Mouse (Mus musculus): Measurements from ENCODE around the gene Sephs2. TPM values are rescaled to one million over a fixed set of nuclear protein-coding genes. Genes with fewer than 3 reads are reported as not detected.

The Sephs2 gene
- polyA plus RNA-seq, 1 experiment from 2014 or later = 65.2 TPM

GRCm38 (mm10) chr7:127287940-127288339 is 14.1 kb upstream of the Sephs2 start:
- Histone ChIP-seq H3K36me3 (no peaks in the 10 kb centered on the region), H3K4me3 (no peak overlapping the region), H3K4me1 (no peaks in the 10 kb centered on the region), H3K9ac (no peak overlapping the region), H3K27me3 (replicated peaks) (no peaks in the 10 kb centered on the region), H3K4me2 (replicated peaks) (no peak overlapping the region), H3K27ac (no peak overlapping the region), H3K9me3 (peaks cover 10% of the 10 kb centered on the region)
- 77% methylated on average over 1 of the region's 1 CpGs for WGBS
- no peak for ATAC-seq (ENCODE audit: low FRiP score, low read depth)

DNA sequence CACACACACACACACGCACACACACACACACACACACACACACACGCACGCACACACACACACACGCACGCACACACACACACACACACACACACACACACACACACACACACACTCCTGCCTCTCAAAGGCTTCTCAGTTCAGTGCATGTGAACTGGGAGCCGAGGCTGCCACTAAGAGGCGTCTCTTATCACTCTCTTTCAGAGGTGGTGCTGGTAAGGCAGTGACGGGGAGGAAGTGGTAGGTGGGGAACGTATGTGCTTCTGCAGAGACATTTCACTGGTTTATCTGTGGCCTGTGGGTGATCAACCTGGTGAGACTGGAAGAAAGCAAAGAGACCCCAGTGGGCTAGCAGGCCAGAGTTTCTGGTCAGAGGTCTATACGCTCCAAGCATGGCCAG is 11.3 kb upstream of the Sephs2 start:
- no peak overlapping the region for H3K9ac ChIP-seq
- WGBS = 68% methylated on average over 10 of the region's 10 CpGs
- H3K4me1 ChIP-seq = no peaks in the 10 kb centered on the region
- no peak for ATAC-seq (ENCODE audit: low FRiP score, low read depth)
- no peaks in the 10 kb centered on the region for H3K27me3 ChIP-seq (replicated peaks)
- H3K4me2 ChIP-seq (replicated peaks) = no peak overlapping the region
- H3K9me3 ChIP-seq = peaks cover 10% of the 10 kb centered on the region
- no peaks in the 10 kb centered on the region for H3K36me3 ChIP-seq
- no peak overlapping the region for H3K4me3 ChIP-seq
- H3K27ac ChIP-seq = no peak overlapping the region

DNA sequence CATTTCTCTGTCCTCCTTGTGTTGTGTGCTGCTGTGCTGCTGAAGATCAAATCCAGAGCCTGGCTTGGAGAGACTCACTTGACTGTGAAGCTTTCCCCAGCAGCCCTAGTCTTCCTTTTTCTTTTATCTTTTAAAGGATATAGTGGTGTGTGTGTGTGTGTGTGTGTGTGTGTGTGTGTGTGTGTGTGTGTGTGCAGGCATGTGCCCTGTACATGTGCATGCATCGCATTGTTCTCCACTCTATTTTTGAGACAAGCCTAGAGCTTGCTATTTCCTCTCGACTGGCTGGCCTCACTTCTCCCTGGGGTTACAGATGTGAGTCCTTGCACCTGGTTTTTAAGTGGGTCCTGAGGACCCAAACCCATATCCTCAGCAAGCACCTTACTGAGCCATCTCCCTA is 8.3 kb upstream of the Sephs2 start:
- no peak for ATAC-seq (ENCODE audit: low FRiP score, low read depth)
- H3K9ac ChIP-seq = no peak overlapping the region
- no peak overlapping the region for H3K4me2 ChIP-seq (replicated peaks)
- no peaks in the 10 kb centered on the region for H3K36me3 ChIP-seq
- no peaks in the 10 kb centered on the region for H3K27me3 ChIP-seq (replicated peaks)
- no peaks in the 10 kb centered on the region for H3K4me1 ChIP-seq
- no peaks in the 10 kb centered on the region for H3K9me3 ChIP-seq
- H3K27ac ChIP-seq = no peak overlapping the region
- H3K4me3 ChIP-seq = no peak overlapping the region
- 92% methylated on average over 2 of the region's 2 CpGs for WGBS

DNA sequence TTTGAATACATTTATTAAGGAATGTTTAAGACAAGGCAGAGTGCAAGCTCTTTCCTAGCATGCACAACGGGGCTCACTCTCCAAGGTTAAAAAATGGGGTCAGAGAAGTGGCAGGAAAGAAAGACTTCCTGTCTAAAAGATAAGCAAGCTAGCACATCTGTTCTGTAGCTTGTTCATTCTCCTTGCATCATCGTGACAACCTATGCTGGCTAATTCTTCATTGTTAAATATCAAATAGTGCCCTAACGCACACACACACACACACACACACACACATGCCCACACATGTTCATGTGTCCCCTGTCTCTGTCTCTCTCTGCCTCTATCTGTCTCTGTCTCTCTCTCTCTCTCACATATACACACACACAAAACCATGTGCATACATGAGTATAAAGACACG is 7.3 kb upstream of the Sephs2 start:
- Histone ChIP-seq H3K4me1 (no peaks in the 10 kb centered on the region), H3K36me3 (no peaks in the 10 kb centered on the region), H3K4me3 (no peak overlapping the region), H3K27ac (no peak overlapping the region), H3K9me3 (no peaks in the 10 kb centered on the region), H3K27me3 (replicated peaks) (no peaks in the 10 kb centered on the region), H3K4me2 (replicated peaks) (no peak overlapping the region), H3K9ac (no peak overlapping the region)
- WGBS = 79% methylated on average over 4 of the region's 4 CpGs
- ATAC-seq (ENCODE audit: low FRiP score, low read depth) = no peak

DNA sequence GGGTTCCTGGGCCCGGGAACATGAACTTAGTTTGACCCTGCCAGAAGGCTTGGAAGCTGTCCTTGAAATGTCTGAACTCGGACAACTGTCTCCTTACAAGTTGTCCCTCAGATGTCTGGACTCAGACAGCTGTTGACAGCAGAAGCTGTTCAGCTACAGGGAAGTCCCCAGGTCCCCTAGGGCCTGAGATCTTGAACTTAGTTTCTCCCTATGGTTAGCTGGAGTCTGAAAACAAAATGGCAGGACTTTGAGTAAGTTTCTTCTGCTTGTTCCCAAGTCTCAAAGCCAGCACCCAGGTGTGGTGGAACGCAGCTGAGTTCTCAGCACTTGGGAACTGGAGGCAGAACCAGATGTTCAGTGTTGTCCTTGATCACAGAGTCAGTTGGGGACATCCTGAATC is 6.2 kb upstream of the Sephs2 start:
- ATAC-seq (ENCODE audit: low FRiP score, low read depth) = no peak
- Histone ChIP-seq H3K4me2 (replicated peaks) (no peak overlapping the region), H3K27me3 (replicated peaks) (no peaks in the 10 kb centered on the region), H3K27ac (no peak overlapping the region), H3K9me3 (no peaks in the 10 kb centered on the region), H3K4me3 (no peak overlapping the region), H3K36me3 (no peaks in the 10 kb centered on the region), H3K4me1 (no peaks in the 10 kb centered on the region), H3K9ac (no peak overlapping the region)
- 71% methylated on average over 3 of the region's 3 CpGs for WGBS

DNA sequence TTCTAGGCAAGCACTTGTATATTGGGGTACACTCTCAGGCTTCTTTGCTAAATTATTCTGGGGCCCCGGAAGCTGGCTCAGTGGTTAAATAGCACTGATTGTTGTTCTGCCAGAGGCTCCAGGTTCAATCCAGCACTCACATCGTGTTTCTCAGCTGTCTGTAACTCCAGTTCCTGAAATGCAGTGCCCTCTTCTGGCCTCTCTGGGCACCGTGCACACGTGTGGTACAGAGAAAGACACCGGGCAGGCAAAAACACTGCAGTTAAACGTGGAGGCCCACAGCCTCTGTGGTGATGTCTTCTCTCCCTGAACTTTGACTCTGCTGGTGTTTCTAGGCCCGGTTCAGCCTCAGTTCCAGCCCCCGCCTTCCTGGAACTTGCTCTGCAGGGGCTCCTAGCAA is 4.5 kb upstream of the Sephs2 start:
- Histone ChIP-seq H3K4me1 (peaks cover 6% of the 10 kb centered on the region), H3K36me3 (no peaks in the 10 kb centered on the region), H3K27ac (no peak overlapping the region), H3K27me3 (replicated peaks) (no peaks in the 10 kb centered on the region), H3K4me2 (replicated peaks) (no peak overlapping the region), H3K9ac (no peak overlapping the region), H3K4me3 (no peak overlapping the region), H3K9me3 (no peaks in the 10 kb centered on the region)
- ATAC-seq (ENCODE audit: low FRiP score, low read depth) = no peak
- 30% methylated on average over 8 of the region's 8 CpGs for WGBS

GRCm38 (mm10) chr7:127276519-127276961 is 2.7 kb upstream of the Sephs2 start:
- Histone ChIP-seq H3K4me1 (peaks cover 17% of the 10 kb centered on the region), H3K27ac (no peak overlapping the region), H3K27me3 (replicated peaks) (no peaks in the 10 kb centered on the region), H3K4me3 (no peak overlapping the region), H3K4me2 (replicated peaks) (no peak overlapping the region), H3K9me3 (no peaks in the 10 kb centered on the region), H3K9ac (no peak overlapping the region), H3K36me3 (peaks cover 1% of the 10 kb centered on the region; the same call in 1 of the 2 replicates)
- ATAC-seq (ENCODE audit: low FRiP score, low read depth) = no peak
- WGBS = 60% methylated on average over 5 of the region's 5 CpGs

DNA sequence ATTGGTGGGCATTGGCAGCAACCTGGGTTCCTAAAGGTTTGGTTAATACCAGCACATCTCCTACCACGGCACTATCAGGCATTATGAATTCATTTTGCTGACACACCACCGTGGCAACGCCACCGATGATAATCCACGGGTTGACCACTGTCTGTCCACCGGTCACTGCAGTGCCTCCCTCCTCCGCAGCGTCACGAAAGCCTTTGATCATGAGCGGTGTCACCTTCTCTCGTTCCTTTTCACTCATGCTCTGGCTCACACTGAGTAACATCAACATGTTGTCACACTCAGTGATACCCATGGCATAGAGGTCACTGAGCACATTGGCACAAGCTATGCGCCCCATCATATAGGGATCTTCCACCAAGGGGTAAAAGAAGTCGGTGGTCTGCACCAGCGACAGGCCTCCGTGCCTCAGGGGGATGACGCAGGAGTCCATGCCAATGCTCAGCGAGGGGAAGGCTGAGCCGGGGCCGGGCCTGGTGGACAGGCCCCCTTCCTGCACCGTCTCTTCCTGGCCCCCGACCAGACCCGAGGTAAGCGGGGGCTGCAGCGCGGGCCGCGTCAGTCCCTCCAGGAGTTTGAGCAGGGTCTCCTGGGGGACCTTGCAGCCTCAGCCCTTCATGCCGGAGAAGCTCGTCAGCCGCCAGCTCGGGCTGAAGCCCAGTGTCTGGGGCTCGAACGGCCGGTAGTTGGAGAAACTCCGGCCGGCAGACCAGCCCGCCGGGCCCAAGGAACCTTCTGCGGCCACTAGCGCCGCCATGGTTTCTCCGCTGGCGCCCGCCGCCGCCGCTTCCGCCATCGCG is 534 bp downstream of the Sephs2 start:
- 16% methylated on average over 50 of the region's 50 CpGs for WGBS
- H3K27me3 ChIP-seq (replicated peaks) = no peaks in the 10 kb centered on the region
- H3K4me1 ChIP-seq = peaks cover 17% of the 10 kb centered on the region
- peak; percentile 83 for ATAC-seq (ENCODE audit: low FRiP score, low read depth)
- H3K4me3 ChIP-seq = peak overlapping the region; percentile 71
- H3K4me2 ChIP-seq (replicated peaks) = peak overlapping the region; percentile 88
- H3K9me3 ChIP-seq = no peaks in the 10 kb centered on the region; the same call in 1 of the 2 replicates
- peak overlapping the region; percentile 54 for H3K27ac ChIP-seq
- peaks cover 9% of the 10 kb centered on the region for H3K36me3 ChIP-seq
- H3K9ac ChIP-seq = peak overlapping the region; percentile 89

DNA sequence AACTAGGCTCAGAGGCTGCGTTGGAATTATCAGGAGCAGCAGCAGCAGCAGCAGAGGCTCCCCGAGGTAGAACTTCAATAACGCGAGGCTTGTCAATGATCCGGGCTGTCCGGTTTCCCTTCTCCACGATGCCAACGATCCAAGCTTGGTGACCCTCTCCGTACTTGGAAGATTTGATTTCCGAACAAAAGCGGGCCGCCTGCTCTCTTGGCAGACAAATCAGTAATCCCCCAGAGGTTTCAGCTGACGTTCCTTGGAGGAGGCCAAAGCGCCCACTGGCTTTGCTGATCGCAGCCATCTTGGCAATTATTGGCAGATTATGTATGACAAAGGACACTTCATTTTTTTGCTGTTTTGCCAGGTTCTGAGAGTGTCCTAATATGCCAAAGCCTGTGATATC is 1.3 kb downstream of the Sephs2 start:
- ATAC-seq (ENCODE audit: low FRiP score, low read depth) = no peak
- H3K36me3 ChIP-seq = peaks cover 9% of the 10 kb centered on the region
- H3K9me3 ChIP-seq = no peaks in the 10 kb centered on the region; the same call in 1 of the 2 replicates
- peaks cover 17% of the 10 kb centered on the region for H3K4me1 ChIP-seq
- H3K27ac ChIP-seq = no peak overlapping the region
- H3K4me2 ChIP-seq (replicated peaks) = peak overlapping the region; percentile 88
- 95% methylated on average over 15 of the region's 15 CpGs for WGBS
- no peak overlapping the region for H3K9ac ChIP-seq
- no peaks in the 10 kb centered on the region for H3K27me3 ChIP-seq (replicated peaks)
- 0 out of 2 replicates have a peak overlapping the region, but pooled peaks have one; percentile 71 for H3K4me3 ChIP-seq

DNA sequence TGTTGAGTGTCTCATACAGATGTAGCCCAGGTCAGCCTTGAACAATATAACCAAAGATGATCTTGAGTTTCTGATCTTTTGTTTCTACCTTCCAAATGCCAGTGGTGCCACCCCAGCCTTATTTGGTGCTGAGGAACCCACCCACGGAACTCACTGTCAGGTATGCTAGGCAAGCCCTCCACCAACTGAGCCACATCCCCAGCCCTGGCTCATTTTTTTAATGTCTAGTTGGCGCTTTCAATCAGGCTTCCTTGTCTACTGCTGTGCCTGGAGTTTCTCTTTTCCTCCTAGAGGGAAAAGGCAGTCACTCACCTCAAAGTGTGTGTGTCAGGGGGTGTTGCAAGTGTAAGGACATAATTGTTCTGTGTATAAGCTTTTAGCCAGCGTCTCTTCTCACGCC is 2.8 kb downstream of the Sephs2 start:
- peaks cover 17% of the 10 kb centered on the region for H3K4me1 ChIP-seq
- no peak overlapping the region for H3K27ac ChIP-seq
- no peak overlapping the region for H3K4me3 ChIP-seq
- H3K9me3 ChIP-seq = no peaks in the 10 kb centered on the region; the same call in 1 of the 2 replicates
- no peak overlapping the region for H3K9ac ChIP-seq
- no peaks in the 10 kb centered on the region for H3K27me3 ChIP-seq (replicated peaks)
- H3K4me2 ChIP-seq (replicated peaks) = no peak overlapping the region
- 96% methylated on average over 4 of the region's 4 CpGs for WGBS
- H3K36me3 ChIP-seq = peaks cover 9% of the 10 kb centered on the region
- no peak for ATAC-seq (ENCODE audit: low FRiP score, low read depth)

DNA sequence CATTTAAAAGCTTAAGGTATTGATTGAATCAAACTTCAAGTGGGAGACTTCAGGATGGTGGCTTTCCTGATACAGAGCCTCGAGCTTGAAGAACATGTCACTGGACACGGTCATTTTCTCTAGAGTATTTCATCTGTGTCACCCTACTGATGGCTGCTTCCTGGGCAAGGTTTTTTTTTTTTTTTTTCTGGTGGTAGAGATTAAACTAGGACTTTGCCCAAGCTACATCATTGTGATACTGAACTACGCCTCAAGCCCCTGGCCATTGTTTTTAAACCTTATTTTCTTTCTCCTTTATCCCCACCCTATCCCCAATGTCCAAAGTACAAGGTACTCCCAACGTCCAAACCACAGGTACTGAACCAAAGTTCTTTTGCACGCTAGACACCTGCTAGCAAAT is 3.2 kb downstream of the Sephs2 start:
- WGBS = 94% methylated on average over 5 of the region's 5 CpGs

GRCm38 (mm10) chr7:127270256-127270655 is 3.6 kb downstream of the Sephs2 start:
- Histone ChIP-seq H3K36me3 (peaks cover 9% of the 10 kb centered on the region), H3K4me1 (peaks cover 17% of the 10 kb centered on the region), H3K9ac (no peak overlapping the region), H3K27me3 (replicated peaks) (no peaks in the 10 kb centered on the region), H3K4me3 (no peak overlapping the region), H3K27ac (no peak overlapping the region), H3K4me2 (replicated peaks) (no peak overlapping the region), H3K9me3 (no peaks in the 10 kb centered on the region; the same call in 1 of the 2 replicates)
- WGBS = 94% methylated on average over 2 of the region's 2 CpGs
- ATAC-seq (ENCODE audit: low FRiP score, low read depth) = no peak

More for the DNA sequence above, 3.2 kb downstream of the Sephs2 start:
- H3K4me1 ChIP-seq = peaks cover 17% of the 10 kb centered on the region
- H3K36me3 ChIP-seq = peaks cover 9% of the 10 kb centered on the region
- no peak for ATAC-seq (ENCODE audit: low FRiP score, low read depth)
- no peak overlapping the region for H3K27ac ChIP-seq
- H3K9me3 ChIP-seq = no peaks in the 10 kb centered on the region; the same call in 1 of the 2 replicates
- no peak overlapping the region for H3K4me3 ChIP-seq
- H3K4me2 ChIP-seq (replicated peaks) = no peak overlapping the region
- no peak overlapping the region for H3K9ac ChIP-seq
- no peaks in the 10 kb centered on the region for H3K27me3 ChIP-seq (replicated peaks)

- Histone ChIP-seq H3K4me1 (peaks cover 10% of the 10 kb centered on the region), H3K4me3 (no peak overlapping the region), H3K27me3 (replicated peaks) (no peaks in the 10 kb centered on the region), H3K9ac (no peak overlapping the region), H3K36me3 (no peaks in the 10 kb centered on the region; the same call in 1 of the 2 replicates), H3K4me2 (replicated peaks) (no peak overlapping the region), H3K27ac (no peak overlapping the region), H3K9me3 (no peaks in the 10 kb centered on the region)
- no peak for ATAC-seq (ENCODE audit: low FRiP score, low read depth)
- WGBS = 93% methylated on average over 3 of the region's 3 CpGs
These were observed 10.3 kb downstream of the Sephs2 start for GRCm38 (mm10) chr7:127263526-127263925.

All from neural tube, embryonic 12.5 days (tissue).